Mouse (Mus musculus): ENCODE data around the gene Dnajc16.
"Not testable (repeated sequence)": the region's sequence is repeated elsewhere in the genome, so short reads cannot be mapped to it uniquely, and the experiment has no call there.

The Dnajc16 gene

GRCm38 (mm10) chr4:141796356-141796755 lies 5.6 kb upstream of the Dnajc16 start:
- DNase-seq (ENCODE audit: low spot score), result peak; percentile 60

- no peak for DNase-seq (ENCODE audit: low spot score)
These were observed 3.4 kb upstream of the Dnajc16 start for GRCm38 (mm10) chr4:141794152-141794535.

GRCm38 (mm10) chr4:141793282-141794151 lies 2.8 kb upstream of the Dnajc16 start, which contains the start of gene Casp9:
Gene Casp9, plus strand, starts transcription at chr4:141793612.
- peak; percentile 99 for DNase-seq (ENCODE audit: low spot score)

- no peak for DNase-seq (ENCODE audit: low spot score)
These were observed 2.0 kb upstream of the Dnajc16 start for GRCm38 (mm10) chr4:141792554-141793281.

- no peak for DNase-seq (ENCODE audit: low spot score)
These were observed 1.2 kb upstream of the Dnajc16 start for GRCm38 (mm10) chr4:141791951-141792350.

- DNase-seq (ENCODE audit: low spot score), result peak; percentile 18
These were observed 755 bp upstream of the Dnajc16 start for GRCm38 (mm10) chr4:141791486-141791885.

GRCm38 (mm10) chr4:141789564-141790218 lies 1.0 kb downstream of the Dnajc16 start:
- DNase-seq (ENCODE audit: low spot score), result no peak

- no peak for DNase-seq (ENCODE audit: low spot score)
These were observed 3.3 kb downstream of the Dnajc16 start for GRCm38 (mm10) chr4:141787462-141787861.

GRCm38 (mm10) chr4:141787046-141787445 lies 3.7 kb downstream of the Dnajc16 start:
- peak; percentile 40 for DNase-seq (ENCODE audit: low spot score)

- peak; percentile 35 for DNase-seq (ENCODE audit: low spot score)
These were observed 4.6 kb downstream of the Dnajc16 start for GRCm38 (mm10) chr4:141786141-141786540.

- DNase-seq (ENCODE audit: low spot score), result no peak
These were observed 5.9 kb downstream of the Dnajc16 start for GRCm38 (mm10) chr4:141784835-141785234.

GRCm38 (mm10) chr4:141781201-141781985 lies 9.3 kb downstream of the Dnajc16 start:
- peak; percentile 37 for DNase-seq (ENCODE audit: low spot score)

GRCm38 (mm10) chr4:141779828-141780227 lies 10.9 kb downstream of the Dnajc16 start:
- DNase-seq (ENCODE audit: low spot score), result peak; percentile 30

- DNase-seq (ENCODE audit: low spot score), result not testable (repeated sequence)
These were observed 17.7 kb downstream of the Dnajc16 start for GRCm38 (mm10) chr4:141773019-141773418.

- DNase-seq (ENCODE audit: low spot score), result no peak
These were observed 18.9 kb downstream of the Dnajc16 start for GRCm38 (mm10) chr4:141771823-141772222.

- no peak for DNase-seq (ENCODE audit: low spot score)
These were observed 21.1 kb downstream of the Dnajc16 start for GRCm38 (mm10) chr4:141769501-141770160.

GRCm38 (mm10) chr4:141767353-141768036 lies 23.2 kb downstream of the Dnajc16 start:
- DNase-seq (ENCODE audit: low spot score), result peak; percentile 56

GRCm38 (mm10) chr4:141766668-141767352 lies 23.9 kb downstream of the Dnajc16 start:
- DNase-seq (ENCODE audit: low spot score), result peak; percentile 54

GRCm38 (mm10) chr4:141766316-141766667 lies 24.4 kb downstream of the Dnajc16 start:
- no peak for DNase-seq (ENCODE audit: low spot score)

GRCm38 (mm10) chr4:141765008-141765407 lies 25.7 kb downstream of the Dnajc16 start:
- no peak for DNase-seq (ENCODE audit: low spot score)

All from testis, postnatal 10 days (tissue).